Mouse (Mus musculus) ES-Bruce4 (cell line): ENCODE measurements at regions not wholly inside any gene's neighbourhood (a gene's known extent, or its start where the extent isn't known, plus 50 kb on each side); places are given as distances from the start of the nearest gene placed in this dataset.
A peak's percentile ranks its signal among the peaks of the same experiment; 100 is the strongest.
"Not testable (repeated sequence)": the region's sequence is repeated elsewhere in the genome, so short reads cannot be mapped to it uniquely, and the experiment has no call there.

Experiments used
- CTCF ChIP-seq: IDR thresholded peaks from one replicate; pipeline ENCODE4 v1.8.1; 2011; ENCODE audit warnings: low read depth, low read length
- POLR2A ChIP-seq: IDR thresholded peaks from one replicate; pipeline ENCODE4 v1.8.1; 2011; ENCODE audit warnings: low read length; ENCODE audit not compliant: insufficient read depth

- TF ChIP-seq POLR2A, result not testable (repeated sequence)
- peak; percentile 68 for TF ChIP-seq CTCF
Observed at GRCm38 (mm10) chr12:20884104-20884503, 106.2 kb upstream of the Asap2 start.
